Mouse (Mus musculus) layer of hippocampus, postnatal 36 days (tissue): ENCODE measurements around the gene Tmem156. TPM values are rescaled to one million over a fixed set of nuclear protein-coding genes. Genes with fewer than 3 reads are reported as not detected.
"Not testable (repeated sequence)": the region's sequence is repeated elsewhere in the genome, so short reads cannot be mapped to it uniquely, and the experiment has no call there.

ENCODE experiments used
- DNase-seq, 2 experiments: peaks; one replicate each; pipeline ENCODE4 v3.0.0; 2022
- total RNA-seq, 2 experiments: library from RNA; stranded (reverse); gene quantifications; 2 replicates each; pipeline ENCODE4 v1.2.3; 2021

Tmem156 gene
- total RNA-seq: under 1 TPM; 0.58 to 0.60 TPM

DNA sequence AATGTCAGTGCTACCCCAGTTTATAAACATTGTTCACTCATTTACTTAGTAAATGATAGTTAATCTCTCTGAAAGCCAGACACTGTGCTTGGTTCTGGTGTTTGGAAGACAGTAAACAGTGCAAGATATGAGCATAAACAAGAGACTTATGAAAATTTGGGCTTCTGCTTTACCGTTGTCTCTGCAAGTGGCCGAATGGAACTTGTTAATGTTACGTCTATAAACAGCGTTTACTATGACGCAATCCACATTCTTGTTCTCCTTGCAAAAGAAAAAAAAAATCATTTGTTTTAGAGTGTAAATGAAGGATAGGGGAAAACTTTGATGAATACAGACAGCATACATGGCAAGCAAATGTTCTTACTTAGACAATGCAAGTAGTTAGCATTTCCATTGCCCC, at the start of gene Tmem156:
TSS of gene Tmem156 (minus strand) at position 212 of the 400 bp plus-strand sequence.
- no peak for DNase-seq

DNA sequence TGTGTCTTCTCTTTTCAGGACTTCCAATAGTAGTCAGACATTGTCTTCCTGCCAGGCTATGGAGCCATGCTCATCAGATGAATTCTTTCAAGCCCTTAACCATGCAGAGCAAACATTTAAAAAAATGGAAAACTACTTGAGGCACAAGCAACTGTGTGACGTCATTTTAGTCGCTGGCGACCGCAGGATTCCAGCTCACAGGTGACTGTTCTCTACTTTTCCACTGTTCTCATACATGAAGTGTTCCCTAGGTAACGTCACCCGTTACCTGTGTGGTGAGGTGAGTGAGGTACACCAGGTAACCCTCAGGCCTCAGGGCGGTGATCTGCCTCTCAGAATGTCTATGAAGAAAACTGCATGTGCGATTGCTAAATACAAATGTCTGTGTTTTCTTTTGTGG, 49.3 kb upstream of the Tmem156 start:
- no peak for DNase-seq

DNA sequence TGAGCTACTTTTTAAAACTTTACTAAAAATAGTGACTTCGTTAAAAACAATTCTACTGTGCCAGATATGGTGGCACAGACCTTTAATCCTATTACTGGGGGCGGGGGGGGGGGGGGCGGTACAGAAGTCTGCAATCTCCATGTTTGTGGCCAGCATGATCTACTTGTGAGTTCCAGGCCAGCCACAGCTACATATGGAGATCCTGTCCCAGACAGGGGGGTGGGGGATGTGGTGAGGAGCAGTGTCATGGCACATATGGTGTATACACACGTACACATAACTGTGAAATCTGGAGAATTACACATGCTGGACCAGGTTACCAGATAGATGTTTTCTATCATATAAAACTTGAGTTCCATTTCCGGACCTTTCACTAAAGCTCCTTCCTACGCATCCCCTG, 45.1 kb upstream of the Tmem156 start:
- DNase-seq: no peak

DNA sequence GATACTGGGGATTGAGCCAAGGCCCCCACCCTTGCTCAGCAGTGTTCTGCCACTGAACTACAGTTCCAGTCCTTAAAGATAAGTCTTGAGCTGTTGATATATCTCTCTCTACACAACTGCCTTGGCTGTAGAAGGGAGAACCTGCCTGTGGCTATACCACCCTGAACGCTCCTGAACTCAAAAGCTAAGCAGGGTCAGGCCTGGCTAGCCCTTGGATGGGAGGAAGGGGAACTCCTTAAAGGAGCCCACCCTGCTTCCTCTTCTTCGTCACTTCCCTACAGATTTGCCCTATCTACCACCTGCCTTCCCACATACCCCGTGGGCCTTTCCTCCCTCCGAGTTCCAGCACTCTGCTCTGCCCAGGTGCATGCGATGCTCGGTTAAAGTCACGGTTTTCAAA, 44.2 kb upstream of the Tmem156 start:
- DNase-seq: no peak

DNA sequence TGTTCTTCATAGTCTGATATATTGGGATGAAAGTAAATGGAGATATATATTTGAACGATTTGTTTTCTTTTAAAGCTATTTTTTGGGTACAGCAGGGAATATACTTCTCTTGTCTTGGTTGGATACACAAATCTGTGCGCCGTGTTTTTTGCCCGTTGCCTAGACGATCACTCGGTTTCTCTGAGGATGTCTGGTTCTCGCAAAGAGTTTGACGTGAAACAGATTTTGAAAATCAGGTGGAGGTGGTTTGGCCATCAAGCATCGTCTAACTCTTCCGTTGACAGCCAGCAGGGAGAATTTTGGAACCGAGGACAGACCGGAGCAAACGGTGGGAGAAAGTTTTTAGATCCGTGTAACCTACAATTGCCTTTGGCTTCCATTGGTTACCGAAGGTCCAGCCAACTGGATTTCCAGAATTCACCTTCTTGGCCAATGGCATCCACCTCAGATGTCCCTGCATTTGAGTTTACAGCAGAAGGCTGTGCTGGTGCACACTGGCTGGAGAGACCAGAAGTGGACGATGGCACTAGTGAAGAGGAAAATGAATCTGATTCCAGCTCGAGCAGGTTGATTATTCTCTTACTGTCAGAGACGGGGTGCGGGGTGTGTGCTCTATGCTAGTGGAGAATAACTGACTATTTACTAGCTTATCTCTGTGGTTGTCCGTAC, 39.4 kb upstream of the Tmem156 start:
- DNase-seq: peak; percentile 44 to 54

DNA sequence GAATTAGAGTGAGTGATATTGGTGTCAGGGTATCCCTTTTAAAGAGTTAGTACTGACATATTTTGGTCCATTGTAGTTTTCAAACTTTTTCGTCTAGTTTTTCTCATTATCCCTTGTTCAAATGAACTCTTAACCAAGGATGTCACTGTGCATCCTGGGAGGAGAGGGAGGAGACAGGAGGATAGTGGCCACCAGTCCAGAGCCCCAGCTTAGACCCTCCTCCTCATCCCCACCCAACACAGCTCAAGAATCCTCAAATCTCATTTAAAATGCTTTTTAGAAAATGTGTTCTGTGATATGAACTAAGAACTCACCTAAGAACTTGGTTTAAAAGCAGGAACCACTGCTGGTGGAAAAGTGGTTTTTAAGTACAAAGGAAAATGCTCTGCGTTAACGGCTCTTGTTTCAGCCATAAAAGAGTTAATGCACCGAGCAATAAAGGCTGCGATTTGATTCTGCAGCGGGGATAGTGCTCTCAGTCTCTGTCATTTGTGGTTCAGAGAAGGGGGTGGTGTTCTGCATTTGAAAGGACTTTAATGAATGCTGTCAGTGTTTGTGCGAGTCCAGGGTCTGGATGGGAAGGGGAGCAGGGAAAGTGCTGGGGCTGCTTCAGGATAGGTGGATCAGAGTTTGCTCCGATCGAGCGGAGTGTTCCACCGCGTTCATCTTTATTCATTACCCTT, 38.7 kb upstream of the Tmem156 start:
- DNase-seq: peak; percentile 45 to 58

DNA sequence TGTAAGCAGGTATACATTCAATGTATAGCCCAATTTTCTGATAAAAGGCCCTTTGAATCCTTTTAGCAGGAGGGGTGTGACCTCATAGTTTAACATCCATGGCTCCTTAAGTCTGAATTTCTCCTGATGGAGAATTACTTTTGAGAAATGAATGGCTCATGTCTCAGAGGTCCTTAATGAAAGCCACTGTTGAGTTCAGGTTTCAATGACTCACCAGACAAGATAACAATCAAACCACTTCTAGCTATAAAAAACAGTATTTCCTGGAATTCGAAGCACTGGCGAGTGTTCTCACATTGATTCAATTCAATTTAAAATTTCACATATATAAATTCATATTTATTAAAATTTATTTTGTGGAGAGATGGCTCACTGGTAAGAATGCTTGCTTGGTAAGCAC, 36.5 kb upstream of the Tmem156 start:
- DNase-seq: no peak

DNA sequence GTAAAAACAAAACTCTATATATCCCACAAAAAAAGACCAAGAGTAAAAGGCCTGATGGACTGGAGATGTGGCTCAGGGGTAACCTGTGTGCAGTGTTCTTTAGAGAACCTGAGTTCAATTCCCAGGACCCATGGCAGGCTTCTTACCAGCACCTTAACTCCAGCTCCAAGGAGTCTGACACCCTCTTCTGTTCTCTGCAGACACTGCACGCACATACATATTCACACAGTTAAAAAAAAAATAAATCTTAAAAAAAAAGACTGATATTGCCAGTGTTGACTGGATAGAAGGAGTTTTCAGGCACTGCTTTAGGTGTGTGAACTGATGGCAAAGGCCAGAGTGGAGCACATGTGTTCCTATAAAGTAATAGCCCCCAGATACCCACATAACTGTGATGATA, 34.2 kb upstream of the Tmem156 start:
- DNase-seq: no peak

DNA sequence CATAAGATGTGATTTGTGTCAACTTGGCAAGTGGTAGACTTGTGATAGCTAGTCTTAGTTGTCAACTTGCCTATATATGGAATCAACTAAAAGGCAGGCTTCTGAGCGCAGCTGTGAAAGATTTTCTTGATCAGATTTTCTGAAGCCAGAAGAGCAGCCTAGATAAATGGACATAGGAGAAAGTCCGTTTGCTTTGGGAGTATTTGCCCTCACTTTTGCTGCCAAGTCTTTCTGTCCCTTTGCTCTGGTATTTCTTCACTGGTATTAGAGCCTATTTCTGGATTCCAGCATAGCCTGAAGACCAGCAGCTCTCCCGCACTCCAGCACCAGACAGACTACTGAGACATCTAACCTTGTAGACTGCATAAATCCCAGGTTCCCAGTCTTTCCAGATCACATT, 30.7 kb upstream of the Tmem156 start:
- DNase-seq: no peak

DNA sequence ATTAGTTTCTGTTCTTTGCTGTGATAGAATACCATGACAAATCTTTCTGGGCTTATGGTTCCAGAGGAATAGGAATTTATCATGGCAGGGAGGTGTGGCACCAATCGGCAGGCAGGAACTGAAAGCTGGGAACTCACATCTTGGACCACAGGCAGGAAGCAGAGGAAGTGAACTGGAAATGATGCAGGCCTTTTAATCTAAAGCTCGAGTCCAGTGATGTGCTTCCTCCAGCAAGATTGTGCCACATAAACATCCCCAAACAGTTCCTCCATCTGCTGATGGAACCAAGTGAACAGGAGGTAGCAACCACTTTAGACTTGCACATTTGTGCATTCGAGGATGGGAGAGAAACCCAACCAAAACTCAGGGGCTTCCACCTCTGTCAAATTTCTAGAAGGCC, 28.0 kb upstream of the Tmem156 start:
- no peak for DNase-seq

DNA sequence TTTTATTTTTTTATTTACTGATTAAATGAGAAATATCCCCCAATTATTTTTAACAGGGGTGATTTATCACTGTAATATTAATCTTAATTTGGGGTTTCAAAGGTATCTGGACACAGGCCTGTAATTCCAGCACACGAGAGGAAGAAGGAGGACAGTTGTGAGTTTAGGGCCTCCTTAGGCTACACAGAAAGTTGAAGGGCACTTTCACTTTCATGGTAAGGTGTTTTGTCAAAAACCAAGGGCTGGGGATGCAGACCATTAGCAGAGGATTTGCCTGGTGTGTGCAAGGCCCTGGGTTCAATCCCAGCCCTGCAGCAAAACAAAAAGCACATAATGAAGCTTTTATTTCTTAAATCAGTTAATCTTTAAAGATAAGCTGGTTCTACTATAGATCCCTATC, 27.6 kb upstream of the Tmem156 start:
- no peak for DNase-seq

DNA sequence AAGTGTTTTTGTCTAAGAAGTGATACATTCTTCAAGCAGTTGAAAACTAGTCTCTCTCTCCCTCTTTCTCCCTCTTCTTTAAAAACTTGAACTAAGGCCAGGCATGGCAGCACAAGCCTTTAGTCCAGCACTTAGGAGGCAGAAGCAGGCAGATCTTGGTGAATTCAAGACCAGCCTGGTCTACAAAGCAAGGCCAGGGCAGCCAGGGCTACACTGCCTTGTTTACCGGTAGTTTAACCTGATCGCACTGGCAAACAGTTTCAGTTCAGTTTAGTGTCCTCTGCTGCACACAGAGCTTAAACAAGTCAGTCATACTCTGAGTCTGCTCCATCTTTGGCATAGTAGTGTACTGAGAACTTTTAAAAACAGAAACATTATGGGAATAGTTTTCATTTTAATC, 24.9 kb upstream of the Tmem156 start:
- no peak for DNase-seq

DNA sequence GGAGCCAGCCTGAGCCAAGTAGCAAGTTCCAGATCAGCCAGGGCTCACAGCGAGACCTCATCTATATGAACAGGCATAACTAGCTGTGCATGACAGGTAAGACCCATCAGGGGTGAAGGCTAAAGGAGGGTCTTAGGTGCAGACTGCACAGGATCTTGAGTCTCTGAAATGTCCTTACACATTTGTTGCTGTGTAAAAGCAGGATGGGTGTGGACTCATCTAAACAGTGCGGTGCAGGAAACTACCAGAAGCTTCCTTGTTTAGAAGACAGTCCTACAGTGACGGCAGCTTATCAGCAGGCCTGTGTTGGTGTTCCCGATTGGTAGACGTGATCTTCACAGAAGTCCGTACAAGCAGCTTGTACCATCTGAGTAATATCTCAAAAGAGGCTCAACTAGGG, 21.4 kb upstream of the Tmem156 start:
- DNase-seq: no peak

DNA sequence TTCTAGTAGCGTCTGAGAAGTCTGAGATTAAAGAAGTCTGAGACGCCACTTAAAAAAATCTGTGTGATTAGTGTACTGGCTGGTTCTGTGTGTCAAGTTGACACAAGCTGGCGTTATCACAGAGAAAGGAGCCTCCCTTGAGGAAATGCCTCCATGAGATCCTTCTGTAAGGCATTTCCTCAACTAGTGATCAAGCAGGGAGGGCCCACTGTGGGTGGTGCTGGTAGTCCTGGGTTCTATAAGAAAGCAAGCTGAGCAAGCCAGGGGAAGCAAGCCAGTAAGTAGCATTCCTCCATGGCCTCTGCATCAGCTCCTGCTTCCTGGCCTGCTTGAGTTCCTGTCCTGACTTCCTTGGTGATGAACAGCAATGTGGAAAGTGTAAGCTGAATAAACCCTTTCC, 20.3 kb upstream of the Tmem156 start:
- DNase-seq: not testable (repeated sequence)

DNA sequence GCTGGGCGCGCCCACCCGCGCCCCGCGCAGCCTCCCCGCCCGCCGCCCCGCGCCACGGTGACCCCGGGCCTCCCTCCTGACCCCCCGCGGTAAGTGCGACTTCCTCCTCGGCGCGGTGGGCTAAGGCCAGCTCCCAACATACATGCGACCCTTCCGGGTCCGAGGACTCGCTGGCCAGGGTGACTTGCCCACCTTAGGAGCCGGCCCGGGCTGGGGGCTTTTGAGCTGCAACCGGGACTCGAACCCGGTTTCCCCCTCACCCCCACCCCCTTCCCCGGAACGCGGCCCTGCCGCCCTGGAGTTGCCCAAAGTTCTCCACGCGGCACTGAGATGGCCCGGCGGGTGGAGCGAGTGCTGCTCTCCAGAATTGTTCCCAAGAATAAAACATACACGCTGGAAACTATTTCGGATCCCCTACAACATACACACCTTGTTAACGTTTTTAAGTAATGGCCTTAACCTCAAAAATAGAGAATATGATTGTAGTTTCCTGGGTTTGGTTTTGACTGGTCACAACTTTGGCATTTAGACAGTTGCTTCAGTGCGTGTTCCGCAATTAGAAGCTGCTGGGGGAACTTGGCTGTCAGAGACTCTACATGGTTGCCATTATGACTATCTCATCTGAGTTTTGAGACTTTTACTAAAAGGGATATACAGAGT, 16.0 kb upstream of the Tmem156 start:
- DNase-seq: peak in 1 of 2 experiments; percentile 5

DNA sequence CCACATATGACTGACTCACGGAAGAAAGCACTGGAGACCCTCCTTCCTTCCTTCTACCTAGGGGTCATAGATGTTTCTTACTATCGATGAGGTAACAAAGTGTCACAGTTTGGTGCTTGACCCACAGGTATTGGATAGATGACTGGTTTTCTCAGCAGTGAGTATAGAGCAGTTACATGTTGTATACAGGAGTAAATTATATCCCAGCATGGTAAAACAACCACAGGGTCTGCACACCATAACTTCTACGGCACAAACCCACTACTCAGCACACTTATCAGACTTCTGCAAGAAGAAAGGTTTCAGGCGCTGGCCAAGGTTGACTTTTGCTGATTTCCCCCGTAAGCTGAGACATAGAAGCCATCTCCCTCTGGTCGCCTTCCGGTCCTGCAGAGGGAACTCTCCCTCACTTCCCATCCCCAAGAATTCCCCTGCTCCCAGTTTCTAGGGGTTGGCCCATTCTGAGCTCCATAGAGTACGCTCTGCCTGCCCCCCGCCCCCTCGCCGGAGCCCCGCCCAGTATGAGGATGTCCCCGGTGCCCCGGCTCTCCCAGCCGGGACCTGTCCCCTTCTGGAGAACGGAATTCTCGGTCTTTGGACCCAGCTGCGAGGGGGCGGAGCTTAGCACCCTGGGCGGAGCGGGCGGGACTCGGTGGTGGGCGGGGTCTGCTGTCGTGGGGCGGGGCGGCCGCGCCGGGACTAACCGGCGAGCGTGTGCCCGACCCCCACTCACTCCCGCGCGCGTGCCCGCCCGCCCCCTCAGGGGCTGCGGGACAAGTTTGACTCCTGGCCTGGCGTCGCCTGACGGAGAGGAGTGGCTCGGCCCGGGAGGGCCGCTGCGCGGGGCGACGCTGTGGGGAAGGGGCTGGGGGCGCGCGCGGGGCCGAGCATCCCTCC, 15.2 kb upstream of the Tmem156 start, which contains the start of gene Klhl5:
TSS of gene Klhl5 (plus strand) at position 664 of the 897 bp plus-strand sequence.
- DNase-seq: peak; percentile 81 to 82

DNA sequence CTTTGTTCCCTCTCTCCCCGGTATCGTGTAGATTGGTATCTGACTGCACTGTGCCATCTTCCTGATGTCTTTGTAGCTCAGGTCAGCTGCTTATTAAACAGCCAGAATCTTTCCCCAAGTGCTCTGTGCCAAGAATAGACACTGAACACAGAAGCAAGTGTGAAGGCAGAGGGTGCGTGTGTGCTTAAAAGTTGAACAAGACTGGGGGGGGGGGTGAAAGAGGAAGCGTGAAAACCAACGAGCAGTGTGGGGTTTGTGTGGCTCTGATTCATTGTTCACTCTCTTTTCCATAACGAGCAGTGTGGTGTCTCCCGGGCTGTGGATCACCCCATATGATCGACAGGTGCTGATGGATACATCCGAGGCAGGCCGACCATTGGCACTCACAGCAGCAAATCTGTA, 10.7 kb upstream of the Tmem156 start:
- no peak for DNase-seq

DNA sequence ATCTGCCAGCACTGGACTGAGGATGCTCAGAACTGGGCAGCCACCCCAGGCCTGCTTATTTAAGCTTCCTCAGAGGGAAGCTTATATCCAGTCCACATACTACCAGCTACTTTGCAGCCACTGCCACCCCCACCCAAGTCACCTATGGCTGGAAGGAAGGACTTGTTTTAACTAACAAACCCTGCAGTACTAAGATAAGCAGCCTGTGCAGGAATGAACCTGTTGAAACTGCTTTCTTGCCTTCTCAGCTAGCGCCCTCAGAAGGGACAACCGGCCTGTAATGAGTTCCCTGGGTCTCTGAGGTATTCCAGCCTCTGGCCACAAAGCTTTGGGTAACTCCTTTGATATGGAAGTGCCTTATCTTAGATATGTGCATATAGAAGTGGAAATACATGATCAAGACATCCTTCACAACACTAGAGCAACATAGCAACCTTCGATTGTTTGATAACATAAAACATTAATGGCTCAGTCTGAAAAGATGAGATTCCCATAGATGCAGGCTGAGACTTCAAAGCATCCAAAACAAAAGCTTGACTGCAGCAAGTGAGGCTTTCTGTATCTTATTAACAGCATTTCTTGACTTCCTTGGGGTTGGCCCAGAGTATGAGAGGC, 10.2 kb upstream of the Tmem156 start:
- DNase-seq: no peak

DNA sequence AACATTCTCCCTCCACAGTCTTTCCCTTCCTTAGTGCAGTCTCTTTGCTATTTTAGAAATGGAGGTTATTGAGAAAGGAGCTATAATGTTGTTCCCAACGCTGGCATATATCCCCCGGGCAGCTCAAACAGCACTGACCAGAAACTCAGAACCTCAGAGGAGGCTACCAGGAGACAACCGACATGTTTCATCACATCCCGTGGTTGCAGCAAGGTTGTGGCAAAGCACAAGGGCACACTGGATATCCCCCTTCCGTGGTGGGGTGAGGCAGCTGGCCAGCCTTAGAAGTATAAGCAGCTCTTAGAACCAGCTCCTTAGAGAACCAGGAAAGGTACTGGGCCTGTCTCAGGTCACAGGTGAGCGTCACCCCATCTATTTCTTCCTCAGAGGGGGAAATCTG, 9.7 kb upstream of the Tmem156 start:
- DNase-seq: no peak

DNA sequence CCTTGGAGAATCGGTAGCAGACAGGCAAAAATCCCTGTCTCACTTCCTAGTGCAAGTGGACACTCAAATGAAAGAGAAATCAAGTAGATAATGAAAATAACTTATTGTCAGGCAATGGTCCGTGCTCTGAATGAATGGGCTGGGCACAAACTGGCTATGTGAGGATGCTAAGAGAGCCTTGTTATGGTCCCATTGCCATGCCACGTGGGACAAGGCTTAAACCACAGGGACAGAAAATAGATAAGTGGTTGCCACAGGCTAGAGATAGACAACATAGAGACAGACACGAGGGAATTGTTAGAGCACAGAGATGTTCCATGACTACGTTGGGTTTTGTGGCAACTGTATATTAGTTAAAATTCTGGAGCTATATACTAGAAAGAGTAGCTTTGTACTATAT, 9.3 kb upstream of the Tmem156 start:
- DNase-seq: no peak

DNA sequence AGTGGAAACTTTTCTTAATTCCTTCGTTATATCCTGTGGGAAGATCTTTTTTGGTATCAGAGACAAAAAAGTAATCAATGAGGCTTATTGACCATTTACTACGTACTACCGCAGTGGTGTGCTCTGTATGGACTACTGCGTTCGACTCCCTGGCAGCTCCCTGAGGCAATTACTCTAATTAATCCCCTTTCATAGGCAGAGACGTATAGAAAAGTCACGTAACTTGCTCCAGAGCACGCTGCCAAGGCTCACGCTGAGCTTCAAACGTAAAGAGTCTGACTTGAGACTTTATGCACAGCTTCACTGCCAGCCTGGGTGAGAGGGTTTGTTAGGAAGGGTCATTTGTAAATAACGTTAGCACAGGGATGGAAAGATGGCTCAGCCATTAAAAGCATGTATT, 8.1 kb upstream of the Tmem156 start:
- DNase-seq: no peak

DNA sequence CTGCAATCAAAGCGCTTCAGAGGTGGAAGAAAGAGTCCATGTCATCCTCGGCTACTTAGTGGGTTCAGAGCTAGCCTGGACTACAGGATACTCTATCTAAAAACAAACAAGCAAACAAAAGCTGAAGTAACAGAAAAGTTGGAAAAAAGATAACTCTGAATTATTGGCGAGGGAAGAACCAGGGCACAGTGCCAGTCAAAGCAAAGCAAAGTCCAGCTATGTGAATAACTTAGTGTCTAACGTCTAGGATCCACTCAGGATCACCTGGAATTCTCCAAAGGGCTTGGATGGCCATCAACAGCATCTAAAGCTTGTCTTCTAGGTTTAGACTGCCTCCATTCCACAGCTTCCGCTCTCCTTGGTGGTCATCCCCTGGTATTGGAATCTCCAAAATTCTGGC, 5.5 kb upstream of the Tmem156 start:
- no peak for DNase-seq
